Mouse (Mus musculus): ENCODE measurements around the gene Sema6b. TPM values are rescaled to one million over a fixed set of nuclear protein-coding genes. Genes with fewer than 3 reads are reported as not detected.

Sema6b gene
- 15.5 and 19.9 TPM in 2 replicates for polyA plus RNA-seq (2012; rRNA removed)

GRCm38 (mm10) chr17:56139858-56140595 lies at the start of gene Sema6b:
Gene Sema6b (minus strand): TSS chr17:56140343.

DNA sequence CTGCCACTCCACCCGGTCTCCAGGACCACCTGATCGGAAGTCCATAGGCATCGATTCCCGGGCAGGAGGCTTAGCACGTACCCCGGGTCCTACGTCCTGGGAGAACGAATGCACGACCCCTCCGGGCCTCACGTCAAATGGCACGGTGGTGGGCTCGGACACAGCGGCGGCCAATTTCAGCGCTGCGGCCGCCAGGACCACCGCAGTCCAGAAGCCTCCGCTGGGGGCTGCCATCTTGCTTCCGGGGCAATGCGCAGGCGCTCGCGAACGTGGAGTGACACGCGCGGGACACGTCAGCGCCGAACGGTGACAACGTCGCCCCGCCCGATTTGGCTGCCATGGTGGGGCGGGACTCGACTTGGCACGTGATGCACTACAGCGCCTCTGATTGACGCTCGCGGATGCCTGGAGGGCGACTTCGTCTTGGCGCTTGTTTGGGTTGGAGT lies 43.5 kb upstream of the Sema6b start, which contains the start of gene Mydgf:
Gene Mydgf (minus strand): TSS at position 263 of the 446 bp plus-strand sequence.

GRCm38 (mm10) chr17:56162231-56162774 lies 22.2 kb upstream of the Sema6b start, which contains the start of gene Tnfaip8l1:
Gene Tnfaip8l1 (plus strand): TSS chr17:56162477.

DNA sequence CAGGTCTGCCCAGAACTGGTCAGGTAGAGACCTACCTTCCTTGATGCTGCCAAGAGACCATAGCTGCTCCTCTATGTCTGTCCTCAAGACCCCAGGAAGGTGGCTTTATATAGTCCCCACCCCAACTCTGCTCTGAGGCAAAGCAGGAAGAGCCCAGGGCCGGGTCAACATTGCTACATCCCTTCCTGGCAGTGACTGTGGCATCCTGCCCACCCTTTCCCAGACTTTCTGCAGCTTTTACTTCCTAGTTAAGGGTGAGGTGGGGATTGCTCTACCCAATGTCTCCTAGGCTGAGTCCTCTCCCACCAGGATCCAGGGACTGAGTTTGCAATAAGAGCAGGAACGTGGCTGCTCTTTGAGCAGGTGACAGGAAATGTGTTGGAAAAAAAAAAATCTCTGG lies 18.3 kb downstream of the Sema6b start, which contains the start of gene Lrg1:
Gene Lrg1 (minus strand): TSS at position 176 of the 400 bp plus-strand sequence.

DNA sequence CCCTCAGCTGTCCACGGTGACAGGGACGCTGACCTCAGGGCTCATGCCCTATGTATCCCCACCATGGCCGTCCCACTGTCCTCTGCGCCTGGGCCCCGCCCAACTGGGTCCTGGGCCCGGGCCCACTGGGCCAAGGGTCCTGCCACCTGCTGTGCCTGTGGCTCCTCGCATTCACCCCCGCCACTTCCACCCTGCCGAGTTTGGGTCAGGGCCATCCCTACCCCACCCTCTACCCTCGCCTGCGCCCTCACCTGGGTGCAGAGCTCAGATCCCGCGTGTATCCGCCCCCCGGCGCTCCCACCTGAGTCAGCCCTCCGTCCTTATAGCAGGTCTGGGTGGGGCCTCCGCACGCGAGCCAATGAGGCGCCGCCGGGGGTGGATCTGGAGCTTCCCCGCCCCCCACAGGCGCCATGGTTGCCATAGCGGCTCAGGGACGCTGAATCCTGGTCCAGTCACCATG lies 22.9 kb downstream of the Sema6b start, which contains the start of gene Plin5:
Gene Plin5 (minus strand): TSS at position 346 of the 460 bp plus-strand sequence.

GRCm38 (mm10) chr17:56109219-56110051 lies 30.7 kb downstream of the Sema6b start, which contains the start of gene Plin4:
Gene Plin4 (minus strand): TSS chr17:56109803.

GRCm38 (mm10) chr17:56078880-56079795 lies 61.0 kb downstream of the Sema6b start, which contains the start of gene Hdgfl2:
Gene Hdgfl2 (plus strand): TSS chr17:56079634.

GRCm38 (mm10) chr17:56074827-56075208 lies 65.3 kb downstream of the Sema6b start, which contains the start of gene Ubxn6:
Gene Ubxn6 (minus strand): TSS chr17:56075028.

Other genes with a start within 250 kb of the Sema6b start
- gene Zfp959, start 248.2 kb downstream of the Sema6b start, polyA plus RNA-seq (2012; rRNA removed), result 0.54 and 1.1 TPM in 2 replicates
- 0.09 and 0.15 TPM in 2 replicates for gene Zfp119b, start 190.8 kb downstream of the Sema6b start, polyA plus RNA-seq (2012; rRNA removed)
- gene Ebi3, start 187.7 kb downstream of the Sema6b start, polyA plus RNA-seq (2012; rRNA removed), result 5.9 and 6.5 TPM in 2 replicates
- gene Yju2, start 181.2 kb downstream of the Sema6b start, polyA plus RNA-seq (2012; rRNA removed), result 12.5 and 12.9 TPM in 2 replicates
- 5.9 and 7.1 TPM in 2 replicates for gene Shd, start 169.9 kb downstream of the Sema6b start, polyA plus RNA-seq (2012; rRNA removed)
- 4.5 and 4.8 TPM in 2 replicates for gene Fsd1, start 153.8 kb downstream of the Sema6b start, polyA plus RNA-seq (2012; rRNA removed)
- 19.2 and 21.4 TPM in 2 replicates for gene Stap2, start 134.8 kb downstream of the Sema6b start, polyA plus RNA-seq (2012; rRNA removed)
- 270 and 333 TPM in 2 replicates for gene Mpnd, start 134.6 kb downstream of the Sema6b start, polyA plus RNA-seq (2012; rRNA removed)
- 126 and 128 TPM in 2 replicates for gene Sh3gl1, start 103.7 kb downstream of the Sema6b start, polyA plus RNA-seq (2012; rRNA removed)
- 7.5 and 9.6 TPM in 2 replicates for gene Chaf1a, start 99.9 kb downstream of the Sema6b start, polyA plus RNA-seq (2012; rRNA removed)
- gene Ubxn6, start 65.3 kb downstream of the Sema6b start, polyA plus RNA-seq (2012; rRNA removed), result 58.5 and 83.0 TPM in 2 replicates
- 52.3 and 75.6 TPM in 2 replicates for gene Hdgfl2, start 60.7 kb downstream of the Sema6b start, polyA plus RNA-seq (2012; rRNA removed)
- 206 and 215 TPM in 2 replicates for gene Plin4, start 30.5 kb downstream of the Sema6b start, polyA plus RNA-seq (2012; rRNA removed)
- gene Plin5, start 22.7 kb downstream of the Sema6b start, polyA plus RNA-seq (2012; rRNA removed), result 19.0 and 42.0 TPM in 2 replicates
- gene Lrg1, start 18.3 kb downstream of the Sema6b start, polyA plus RNA-seq (2012; rRNA removed), result 76.6 and 100 TPM in 2 replicates
- gene Tnfaip8l1, start 22.1 kb upstream of the Sema6b start, polyA plus RNA-seq (2012; rRNA removed), result 9.7 and 10.3 TPM in 2 replicates
- 124 and 131 TPM in 2 replicates for gene Mydgf, start 43.6 kb upstream of the Sema6b start, polyA plus RNA-seq (2012; rRNA removed)
- gene Dpp9, start 78.6 kb upstream of the Sema6b start, polyA plus RNA-seq (2012; rRNA removed), result 58.6 and 59.5 TPM in 2 replicates
- gene Fem1a, start 116.5 kb upstream of the Sema6b start, polyA plus RNA-seq (2012; rRNA removed), result 39.9 and 52.7 TPM in 2 replicates
- gene Ticam1, start 136.4 kb upstream of the Sema6b start, polyA plus RNA-seq (2012; rRNA removed), result 29.8 and 32.7 TPM in 2 replicates
- gene Plin3, start 152.5 kb upstream of the Sema6b start, polyA plus RNA-seq (2012; rRNA removed), result 53.2 and 60.7 TPM in 2 replicates
- gene Arrdc5, start 159.9 kb upstream of the Sema6b start, polyA plus RNA-seq (2012; rRNA removed), result not detected in 2 replicates
- gene Uhrf1, start 163.0 kb upstream of the Sema6b start, polyA plus RNA-seq (2012; rRNA removed), result 30.6 and 42.8 TPM in 2 replicates
- 75.5 and 81.9 TPM in 2 replicates for gene Kdm4b, start 185.7 kb upstream of the Sema6b start, polyA plus RNA-seq (2012; rRNA removed)

Measured in ovary, adult 2 months (tissue).